Mouse (Mus musculus) liver, postnatal 0 days (tissue): ENCODE results near the gene Mmp8. TPM values are rescaled to one million over a fixed set of nuclear protein-coding genes. Genes with fewer than 3 reads are reported as not detected.

Experiments used
- ATAC-seq: fragments of 200-750 bp; cut with Nextera tagmentation; 2 replicates; pipeline ENCODE4 v1.8.0; 2017; ENCODE audit warnings: mild to moderate bottlenecking, moderate library complexity
- DNase-seq: peaks from one replicate; pipeline ENCODE4 v3.0.0-alpha.2; 2016
- H3K27ac ChIP-seq: fragments of 300-500 bp; sonication (generic); 2 replicates; pipeline ENCODE4 v1.5.1; 2014; ENCODE audit warnings: antibody characterized with exemption, moderate library complexity, mild to moderate bottlenecking, low read depth
- H3K27me3 ChIP-seq: fragments of 300-500 bp; sonication (generic); 2 replicates; pipeline ENCODE4 v1.6.1; 2014; ENCODE audit warnings: low read length, control low read depth, mixed read lengths; ENCODE audit not compliant: insufficient read depth
- H3K36me3 ChIP-seq: fragments of 300-500 bp; sonication (generic); replicated peaks from 2 replicates; pipeline ENCODE4 v1.6.1; 2014; ENCODE audit warnings: mild to moderate bottlenecking, control low read depth, low read length, moderate library complexity, mixed read lengths; ENCODE audit not compliant: insufficient read depth
- H3K4me1 ChIP-seq: fragments of 300-500 bp; sonication (generic); 2 replicates; pipeline ENCODE4 v1.6.1; 2014; ENCODE audit warnings: antibody characterized with exemption, mild to moderate bottlenecking, control low read depth; ENCODE audit not compliant: insufficient read depth
- H3K4me2 ChIP-seq: fragments of 300-500 bp; sonication (generic); 2 replicates; pipeline ENCODE4 v1.6.1; 2014; ENCODE audit warnings: low read depth, mild to moderate bottlenecking, low read length, moderate library complexity, mixed read lengths
- H3K4me3 ChIP-seq: fragments of 300-500 bp; sonication (generic); 2 replicates; pipeline ENCODE4 v1.5.1; 2014; ENCODE audit warnings: low read depth, low read length
- H3K9ac ChIP-seq: fragments of 300-500 bp; sonication (generic); replicated peaks from 2 replicates; pipeline ENCODE4 v1.6.1; 2014; ENCODE audit warnings: mild to moderate bottlenecking, moderate library complexity
- H3K9me3 ChIP-seq: fragments of 300-500 bp; sonication (generic); 2 replicates; pipeline ENCODE4 v1.6.1; 2016; ENCODE audit warnings: mild to moderate bottlenecking, control low read depth, low read length, mixed read lengths
- CTCF ChIP-seq: sonication (generic); IDR thresholded peaks from 2 replicates; pipeline ENCODE4 v1.5.1; 2016; ENCODE audit warnings: antibody characterized with exemption, low read depth
- EP300 ChIP-seq: IDR thresholded peaks from 2 replicates; pipeline ENCODE4 v1.6.1; 2016; ENCODE audit warnings: antibody characterized with exemption, low read depth, mild to moderate bottlenecking
- WGBS: fragments of 180-500 bp; shearing (Covaris S2); extraction: QIAGEN DNeasy Blood & Tissue Kit; methylation state at CpG from one replicate; pipeline ENCODE4 v1.1.7; 2014; ENCODE audit not compliant: insufficient replicate concordance; 5-methylcytosine and 5-hydroxymethylcytosine counted together
- polyA plus RNA-seq: library from polyadenylated mRNA; unstranded; fragments of >200 nt; fragmentation: Nextera tagmentation; extraction: Ambion mirVana; gene quantifications from 2 replicates; pipeline ENCODE4 v1.2.1, GENCODE M21; 2015

The Mmp8 gene
- polyA plus RNA-seq, 1 experiment from 2014 or later = 17.2 TPM

DNA sequence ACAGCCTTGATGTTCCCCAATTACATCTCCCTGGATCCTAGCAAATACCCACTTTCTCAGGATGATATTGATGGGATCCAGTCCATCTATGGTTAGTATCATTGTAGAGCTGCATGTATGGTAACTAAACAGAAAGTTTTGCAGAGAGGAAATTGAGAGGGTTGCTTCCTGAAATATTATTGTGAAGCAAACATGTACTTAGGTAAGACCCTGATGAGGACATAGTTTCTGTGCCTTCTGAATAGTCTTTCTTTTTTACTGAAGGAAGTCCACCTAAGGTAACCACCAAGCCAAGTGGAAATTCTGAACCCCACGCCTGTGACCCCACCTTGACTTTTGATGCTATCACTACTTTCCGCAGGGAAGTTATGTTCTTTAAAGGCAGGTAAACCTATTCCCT, 19.1 kb downstream of the Mmp8 start:
- no peak overlapping the region for H3K4me3 ChIP-seq
- H3K9ac ChIP-seq = no peak overlapping the region
- no peak for DNase-seq
- H3K9me3 ChIP-seq = no peaks in the 10 kb centered on the region
- 76% methylated on average over 2 of the region's 2 CpGs for WGBS
- 0 out of 2 replicates have a peak, but pooled peaks cover 3% of the 10 kb centered on the region for H3K4me1 ChIP-seq
- no peaks in the 10 kb centered on the region for H3K36me3 ChIP-seq
- no peak for ATAC-seq
- no peak overlapping the region for H3K4me2 ChIP-seq
- no peaks in the 10 kb centered on the region for H3K27me3 ChIP-seq
- TF ChIP-seq EP300 (peak; percentile 54; the same call in 1 of the 2 replicates), CTCF (no peak)
- H3K27ac ChIP-seq = peak overlapping the region; percentile 60

DNA sequence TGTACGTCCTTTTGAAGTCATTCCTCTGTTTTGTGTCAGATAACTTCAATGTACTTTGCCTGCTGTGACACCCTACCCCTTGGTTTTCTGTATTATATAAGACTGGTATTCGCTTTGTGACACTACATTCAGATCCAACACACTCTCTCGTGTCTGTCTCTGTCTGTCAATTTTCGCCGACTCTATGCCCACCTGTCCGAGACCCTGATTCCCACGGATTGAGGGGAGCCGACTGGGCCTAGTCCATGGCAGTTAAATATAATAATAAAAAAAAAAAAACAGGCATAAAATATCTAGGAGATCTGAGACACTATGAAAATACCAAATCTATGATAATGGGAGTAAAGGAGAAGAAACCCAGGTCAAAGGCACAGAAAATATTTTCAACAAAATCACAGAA, 31.8 kb downstream of the Mmp8 start:
- Histone ChIP-seq H3K9me3 (no peaks in the 10 kb centered on the region), H3K27ac (no peak overlapping the region), H3K9ac (no peak overlapping the region), H3K27me3 (no peaks in the 10 kb centered on the region), H3K4me3 (no peak overlapping the region), H3K4me2 (no peak overlapping the region), H3K36me3 (no peaks in the 10 kb centered on the region), H3K4me1 (no peaks in the 10 kb centered on the region)
- WGBS = 72% methylated on average over 8 of the region's 8 CpGs
- DNase-seq (no peak), ATAC-seq (no peak)
- no peak for TF ChIP-seq EP300
- TF ChIP-seq CTCF = no peak

DNA sequence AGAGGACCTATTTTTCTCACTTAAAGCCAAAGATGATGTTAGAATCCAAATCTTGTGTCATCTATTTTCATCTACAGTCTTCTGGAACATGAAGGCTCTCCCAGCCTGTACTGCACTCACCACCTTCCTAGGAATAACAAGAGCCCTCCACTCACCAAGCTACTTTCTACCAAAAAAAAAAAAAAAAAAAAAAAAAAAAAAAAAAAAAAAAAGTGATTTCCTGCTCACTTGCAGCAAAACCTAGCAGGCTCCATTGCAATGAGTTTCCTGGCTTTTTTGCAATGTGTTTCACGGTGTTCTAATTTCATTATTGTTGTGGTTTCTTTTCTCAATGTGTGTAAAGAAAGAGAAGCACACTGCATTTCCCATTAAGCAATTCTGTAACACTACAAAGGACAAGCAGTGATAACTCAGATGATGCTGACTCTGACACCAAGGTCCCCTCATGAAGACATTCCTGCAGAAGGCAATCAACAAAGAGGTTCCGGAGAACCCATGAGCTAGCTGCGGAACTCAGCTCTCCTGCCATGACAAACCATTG, 35.1 kb downstream of the Mmp8 start:
- TF ChIP-seq EP300 (peak; percentile 66), CTCF (no peak)
- Histone ChIP-seq H3K27ac (no peak overlapping the region), H3K9me3 (no peaks in the 10 kb centered on the region), H3K4me1 (no peaks in the 10 kb centered on the region), H3K9ac (no peak overlapping the region), H3K4me2 (no peak overlapping the region), H3K27me3 (no peaks in the 10 kb centered on the region), H3K4me3 (no peak overlapping the region), H3K36me3 (no peaks in the 10 kb centered on the region)
- WGBS = 80% methylated on average over 3 of the region's 3 CpGs
- ATAC-seq (no peak), DNase-seq (no peak)

DNA sequence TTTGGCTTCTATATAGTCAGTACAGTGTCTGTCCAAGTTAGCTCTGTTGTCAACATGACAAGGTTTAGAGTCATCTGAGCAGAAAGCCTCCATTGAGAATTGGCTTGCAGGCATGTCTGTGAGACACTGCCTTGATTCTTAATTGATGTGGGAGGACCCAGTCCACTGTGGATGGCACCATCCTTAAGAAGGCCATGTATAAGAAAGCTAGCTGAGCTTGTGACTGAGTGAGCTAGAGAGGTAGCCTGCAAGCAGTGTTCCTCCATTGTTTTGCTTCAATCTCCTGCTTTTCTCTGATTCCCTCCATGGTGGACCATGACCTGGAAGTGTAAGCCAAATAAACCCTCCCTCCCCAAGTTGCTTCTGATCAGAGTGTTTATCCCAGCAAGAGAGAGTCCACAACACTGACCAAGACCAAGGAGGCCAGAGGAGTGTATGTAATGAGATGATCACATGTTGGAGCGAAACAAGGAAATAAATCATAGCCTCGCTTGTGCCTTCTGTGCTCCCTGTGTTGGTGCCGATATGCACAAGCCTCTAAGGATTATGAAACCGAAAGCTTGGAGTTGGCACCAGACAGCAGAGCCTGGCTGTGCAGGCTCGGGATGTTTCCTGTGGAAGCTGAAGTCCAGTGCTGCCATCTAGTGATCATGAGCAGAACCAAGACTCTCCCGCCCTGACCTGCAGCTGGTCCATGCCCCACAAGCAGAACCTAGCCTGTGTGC, 36.7 kb downstream of the Mmp8 start:
- Histone ChIP-seq H3K4me1 (no peaks in the 10 kb centered on the region), H3K4me3 (peak overlapping the region; percentile 39), H3K36me3 (no peaks in the 10 kb centered on the region), H3K4me2 (peak overlapping the region; percentile 58), H3K9ac (no peak overlapping the region; the same call in 1 of the 2 replicates), H3K9me3 (no peaks in the 10 kb centered on the region), H3K27me3 (no peaks in the 10 kb centered on the region), H3K27ac (peak overlapping the region; percentile 37)
- no peak for TF ChIP-seq EP300
- TF ChIP-seq CTCF = peak; percentile 94
- peak; percentile 98 for ATAC-seq
- DNase-seq = peak; percentile 80
- WGBS = 8% methylated on average over 6 of the region's 6 CpGs

DNA sequence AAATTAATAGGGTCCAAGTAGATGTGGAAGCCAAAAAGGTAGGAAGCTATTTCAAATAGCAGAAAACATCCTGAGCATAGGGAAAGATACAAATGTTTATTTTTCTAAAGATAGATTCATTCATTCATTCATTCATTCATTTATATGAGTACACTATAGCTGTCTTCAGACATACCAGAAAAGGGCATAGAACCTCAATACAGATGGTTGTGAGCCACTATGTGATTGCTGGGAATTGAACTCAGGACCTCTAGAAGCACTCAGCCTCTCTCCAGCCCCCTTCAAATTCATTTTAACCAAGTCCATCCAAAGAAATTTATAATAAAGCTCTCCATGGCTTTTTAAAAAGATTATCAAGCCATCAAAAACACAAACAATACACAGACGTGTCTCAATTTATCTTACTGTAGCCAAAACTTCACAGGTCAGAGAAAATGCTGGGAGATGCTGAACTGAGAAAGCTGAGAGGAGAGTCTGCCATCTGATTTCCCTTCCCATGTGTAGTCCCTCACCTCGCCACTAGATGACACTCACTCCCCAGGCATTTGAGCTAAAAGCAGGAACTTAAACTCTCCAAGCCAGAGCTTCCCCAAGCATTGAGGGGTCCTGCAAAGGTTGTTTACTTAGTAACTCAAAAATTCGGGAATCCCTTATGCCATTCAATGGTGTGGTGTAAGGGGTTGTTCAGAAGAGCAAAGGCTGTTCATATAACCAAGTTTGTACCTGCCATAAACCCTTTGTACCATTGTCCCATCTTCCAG, 44.9 kb downstream of the Mmp8 start:
- no peak overlapping the region for H3K27ac ChIP-seq
- H3K36me3 ChIP-seq = no peaks in the 10 kb centered on the region
- no peaks in the 10 kb centered on the region for H3K27me3 ChIP-seq
- H3K4me3 ChIP-seq = no peak overlapping the region
- TF ChIP-seq CTCF = peak; percentile 96
- no peak for TF ChIP-seq EP300
- H3K9ac ChIP-seq = no peak overlapping the region
- no peak overlapping the region for H3K4me2 ChIP-seq
- DNase-seq (peak; percentile 70), ATAC-seq (no peak; the same call in 1 of the 2 replicates)
- no peaks in the 10 kb centered on the region for H3K4me1 ChIP-seq
- 2% methylated on average over 3 of the region's 3 CpGs for WGBS
- no peaks in the 10 kb centered on the region for H3K9me3 ChIP-seq

DNA sequence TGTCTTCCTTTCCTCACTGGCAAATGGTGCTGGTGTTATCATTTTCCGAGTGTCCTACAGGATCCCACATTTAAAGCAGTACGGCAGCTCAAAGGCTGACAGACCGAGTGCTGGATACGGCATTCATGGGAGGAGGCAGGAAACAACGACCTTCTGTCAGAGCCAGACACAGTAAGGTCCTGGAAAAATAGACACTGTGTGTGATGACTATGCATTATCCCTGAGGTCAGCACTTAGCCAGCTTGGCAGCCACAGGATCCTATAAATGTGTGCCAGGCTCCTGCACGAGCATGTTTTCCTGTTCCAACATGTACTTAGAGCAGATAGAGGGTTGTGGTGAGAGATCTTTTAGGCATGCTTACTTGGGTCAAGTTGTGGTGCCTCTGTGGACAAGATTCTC, 45.7 kb downstream of the Mmp8 start:
- DNase-seq = no peak
- no peak overlapping the region for H3K9ac ChIP-seq
- no peaks in the 10 kb centered on the region for H3K4me1 ChIP-seq
- TF ChIP-seq CTCF (no peak), EP300 (no peak)
- no peak overlapping the region for H3K27ac ChIP-seq
- H3K27me3 ChIP-seq = no peaks in the 10 kb centered on the region
- H3K4me3 ChIP-seq = no peak overlapping the region
- no peak overlapping the region for H3K4me2 ChIP-seq
- 59% methylated on average over 6 of the region's 6 CpGs for WGBS
- H3K36me3 ChIP-seq = no peaks in the 10 kb centered on the region
- no peaks in the 10 kb centered on the region for H3K9me3 ChIP-seq
- no peak for ATAC-seq
